Mouse (Mus musculus) B cell, adult 2 months (primary cell): Measurements from ENCODE around the gene Gaa.
A peak's percentile ranks its signal among the peaks of the same experiment; 100 is the strongest.
"Not testable (repeated sequence)": the region's sequence is repeated elsewhere in the genome, so short reads cannot be mapped to it uniquely, and the experiment has no call there.

Experiments used
- DNase-seq, 2 experiments: peaks; one replicate each; pipeline ENCODE4 v3.0.0; 2022

Gene Gaa

GRCm38 (mm10) chr11:119267768-119268556 lies at the start of gene Gaa:
Gene Gaa, plus strand, starts transcription at chr11:119267887.
- DNase-seq: peak; percentile 98 to 99

GRCm38 (mm10) chr11:119219816-119220465 lies 47.7 kb upstream of the Gaa start:
- no peak for DNase-seq

GRCm38 (mm10) chr11:119221812-119222510 lies 45.7 kb upstream of the Gaa start:
- DNase-seq: no peak

- no peak for DNase-seq
Observed at GRCm38 (mm10) chr11:119223124-119223890, 44.4 kb upstream of the Gaa start.

- DNase-seq: no peak
Observed at GRCm38 (mm10) chr11:119224926-119225325, 42.8 kb upstream of the Gaa start.

DNA sequence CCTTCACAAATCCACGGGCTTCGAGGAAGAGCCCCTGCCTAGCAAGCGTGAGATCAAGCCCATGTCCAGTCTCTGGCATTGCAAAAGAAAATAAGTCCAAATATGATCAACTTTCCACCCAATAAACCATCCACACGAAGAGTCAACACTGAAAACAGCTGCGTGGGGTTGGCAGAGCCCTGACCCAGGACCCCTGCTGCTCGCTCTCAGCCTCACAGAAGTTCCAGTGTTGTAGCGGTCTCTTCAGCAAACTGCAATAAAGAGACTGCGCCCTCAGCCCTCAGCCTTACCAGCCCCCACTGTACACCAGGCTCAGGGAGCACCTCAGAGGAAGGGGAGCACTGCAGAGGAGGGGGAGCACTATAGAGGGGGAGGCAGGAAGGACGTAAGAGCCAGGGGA lies 42.1 kb upstream of the Gaa start:
- no peak for DNase-seq

- no peak for DNase-seq
Observed at GRCm38 (mm10) chr11:119227591-119227990, 40.1 kb upstream of the Gaa start.

GRCm38 (mm10) chr11:119228091-119228781 lies 39.5 kb upstream of the Gaa start, which contains the start of the genes Tbc1d16 and Ccdc40:
Gene Tbc1d16, minus strand, starts transcription at chr11:119228499.
Gene Ccdc40, plus strand, starts transcription at chr11:119228572.
- peak; percentile 69 to 71 for DNase-seq

DNA sequence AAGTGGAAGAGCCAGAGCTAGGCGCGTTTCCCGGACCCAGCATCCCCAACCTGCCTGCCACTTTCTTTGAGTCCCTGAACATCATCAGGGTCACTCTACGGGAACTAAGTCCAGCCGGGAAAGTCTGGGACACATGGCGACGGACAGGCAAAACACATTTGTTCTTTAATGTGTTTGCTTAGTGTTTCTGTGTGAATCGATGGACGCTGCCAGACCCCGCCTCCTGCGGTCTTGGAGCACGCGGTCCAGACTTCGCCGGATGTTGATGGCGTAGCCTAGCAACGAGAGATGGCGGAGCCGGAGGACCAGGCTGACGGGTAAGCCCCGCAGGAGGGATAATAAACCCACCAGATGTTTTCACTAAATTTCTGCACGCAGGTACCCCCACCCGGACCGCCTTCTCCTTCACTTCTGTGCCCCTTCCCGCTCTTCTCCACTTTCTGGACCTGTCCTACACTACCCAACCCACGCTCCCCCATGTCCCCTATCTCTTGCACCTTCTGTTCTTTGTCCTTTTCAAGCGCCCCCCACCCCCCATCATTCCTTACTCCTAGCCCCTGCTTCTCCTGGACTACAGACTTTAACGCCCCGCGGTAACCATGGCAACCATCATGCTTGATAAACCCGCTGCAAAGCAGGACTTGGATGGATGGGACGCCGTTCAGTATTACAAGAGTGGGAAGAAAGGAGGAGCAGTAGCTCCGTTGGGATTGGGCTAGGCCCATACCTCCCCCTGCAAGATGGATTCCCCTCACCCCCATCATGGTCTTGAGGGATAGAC lies 38.7 kb upstream of the Gaa start:
- peak; percentile 90 to 91 for DNase-seq

DNA sequence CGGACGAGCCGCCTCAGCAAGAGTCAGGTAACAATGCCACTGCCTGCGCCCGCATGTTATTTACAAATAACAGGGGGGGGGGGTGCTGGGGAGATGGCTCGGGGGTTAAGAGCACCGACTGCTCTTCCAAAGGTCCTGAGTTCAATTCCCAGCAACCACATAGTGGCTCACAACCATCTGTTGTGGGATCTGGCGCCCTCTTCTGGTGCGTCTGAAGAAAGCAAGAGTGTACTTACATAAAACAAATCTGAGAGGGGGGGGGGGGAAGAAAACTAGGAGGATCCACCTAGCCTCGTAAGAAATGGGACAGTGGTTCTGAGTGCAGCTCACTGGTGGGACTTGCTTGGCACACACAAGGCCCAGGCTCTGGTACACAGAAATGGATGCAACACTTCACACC lies 32.9 kb upstream of the Gaa start:
- peak; percentile 37 for DNase-seq

DNA sequence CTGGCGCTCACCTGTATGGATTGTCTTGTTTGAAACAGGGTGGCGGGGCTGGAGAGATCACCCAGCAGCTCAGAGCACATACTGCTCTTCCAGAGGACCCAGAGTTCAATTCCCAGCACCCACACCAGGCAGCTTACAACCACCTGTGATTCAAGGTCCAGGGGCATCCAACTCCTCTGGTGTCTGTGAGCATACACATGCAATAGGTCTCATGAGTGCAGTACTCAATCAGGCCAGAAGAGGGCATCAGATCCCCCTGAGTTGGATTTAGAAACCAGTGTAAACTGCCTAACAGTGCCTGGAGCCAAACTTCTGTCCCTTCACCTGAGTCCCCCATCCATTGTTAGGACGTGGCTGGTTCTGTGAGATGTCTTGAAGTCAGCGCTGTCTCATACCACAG lies 32.1 kb upstream of the Gaa start:
- peak; percentile 83 to 86 for DNase-seq

DNA sequence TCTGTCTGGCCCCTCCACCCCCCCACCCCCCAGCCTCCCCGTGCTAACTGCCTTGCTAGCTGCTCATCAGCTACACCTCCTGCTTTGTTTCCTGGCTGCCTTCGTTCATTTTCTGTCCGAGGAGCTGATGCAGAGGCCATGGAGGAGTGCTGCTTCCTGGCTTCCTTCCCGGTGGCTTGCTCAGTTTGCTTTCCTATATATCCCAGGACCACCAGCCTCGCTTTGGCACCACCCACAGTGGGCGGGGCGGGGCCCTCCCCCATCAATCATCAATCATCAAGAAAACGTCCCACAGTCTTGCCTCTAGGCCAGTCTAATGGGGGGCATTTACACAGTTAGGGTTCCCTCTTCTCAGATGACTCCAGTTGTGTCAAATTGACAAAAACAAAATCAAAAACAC lies 31.3 kb upstream of the Gaa start:
- no peak for DNase-seq

- no peak for DNase-seq
Observed at GRCm38 (mm10) chr11:119237007-119237406, 30.7 kb upstream of the Gaa start.

DNA sequence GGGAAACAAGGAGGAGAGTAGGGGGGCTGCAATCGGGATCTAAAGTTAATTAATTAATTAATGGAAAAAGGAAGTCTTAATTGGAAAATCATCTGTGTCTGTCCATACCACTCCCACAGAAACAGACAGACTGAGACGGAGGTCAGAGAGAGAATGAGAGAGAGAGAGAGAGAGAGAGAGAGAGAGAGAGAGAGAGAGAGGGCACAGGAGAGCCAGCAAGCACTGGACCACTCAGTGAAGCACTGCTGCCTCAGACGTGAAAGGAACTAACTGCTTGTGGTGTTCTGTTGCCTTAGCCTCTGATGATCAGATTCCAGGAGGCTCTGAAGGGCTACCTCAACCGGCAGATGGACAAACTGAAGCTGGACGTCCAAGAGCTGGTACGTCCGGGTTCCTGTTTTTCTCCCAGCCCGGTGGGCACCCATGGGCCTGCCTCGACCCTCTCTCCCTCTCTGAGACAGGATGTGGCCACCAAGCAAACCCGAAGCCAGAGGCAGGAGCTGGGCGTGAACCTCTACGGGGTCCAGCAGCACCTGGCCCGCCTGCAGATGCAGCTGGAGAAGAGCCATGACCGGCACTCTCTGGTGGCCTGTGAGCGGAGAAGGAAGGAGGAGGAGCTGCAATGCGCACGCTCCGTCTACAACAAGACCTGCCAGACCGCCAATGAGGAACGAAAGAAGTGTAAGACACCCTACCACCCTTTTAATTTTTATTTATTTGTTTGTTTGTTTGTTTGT lies 30.0 kb upstream of the Gaa start:
- peak; percentile 47 to 53 for DNase-seq

- peak; percentile 78 to 80 for DNase-seq
Observed at GRCm38 (mm10) chr11:119238305-119238721, 29.4 kb upstream of the Gaa start.

- no peak for DNase-seq
Observed at GRCm38 (mm10) chr11:119239480-119239879, 28.2 kb upstream of the Gaa start.

GRCm38 (mm10) chr11:119245543-119245942 lies 22.1 kb upstream of the Gaa start:
- DNase-seq: not testable (repeated sequence)

GRCm38 (mm10) chr11:119249011-119249410 lies 18.7 kb upstream of the Gaa start:
- peak; percentile 73 for DNase-seq

DNA sequence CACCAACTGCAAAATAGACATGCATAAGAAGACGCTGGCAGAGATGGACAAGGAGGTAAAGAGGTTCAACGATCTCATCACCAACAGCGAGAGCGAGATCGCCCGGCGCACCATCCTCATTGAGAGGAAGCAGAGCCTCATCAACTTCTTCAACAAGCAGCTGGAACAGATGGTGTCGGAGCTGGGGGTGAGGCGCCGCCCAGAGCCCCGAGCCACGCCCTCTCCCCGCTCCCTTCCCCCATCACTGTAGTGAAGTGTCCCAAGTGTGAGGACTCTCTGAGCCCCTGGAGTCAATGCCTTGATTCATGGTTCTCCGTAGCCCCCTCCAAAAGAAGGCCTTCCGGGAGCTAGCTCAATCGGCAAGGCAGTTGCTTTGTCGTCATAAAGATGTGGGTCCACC lies 16.7 kb upstream of the Gaa start:
- DNase-seq: no peak

GRCm38 (mm10) chr11:119252854-119253541 lies 14.7 kb upstream of the Gaa start:
- DNase-seq: peak; percentile 61 to 65
